Mouse (Mus musculus): ENCODE measurements around the gene Cdr1. TPM values are rescaled to one million over a fixed set of nuclear protein-coding genes. Genes with fewer than 3 reads are reported as not detected.

Gene Cdr1
- total RNA-seq (2021): not detected
- long read RNA-seq, experiment 1: 0 reads
- long read RNA-seq, experiment 2: 0 reads

GRCm38 (mm10) chrX:61185458-61185857 is at the start of gene Cdr1:
TSS of gene Cdr1 (minus strand) at chrX:61185558.
- no peak for DNase-seq (ENCODE audit: low spot score in 2 of 2)

DNA sequence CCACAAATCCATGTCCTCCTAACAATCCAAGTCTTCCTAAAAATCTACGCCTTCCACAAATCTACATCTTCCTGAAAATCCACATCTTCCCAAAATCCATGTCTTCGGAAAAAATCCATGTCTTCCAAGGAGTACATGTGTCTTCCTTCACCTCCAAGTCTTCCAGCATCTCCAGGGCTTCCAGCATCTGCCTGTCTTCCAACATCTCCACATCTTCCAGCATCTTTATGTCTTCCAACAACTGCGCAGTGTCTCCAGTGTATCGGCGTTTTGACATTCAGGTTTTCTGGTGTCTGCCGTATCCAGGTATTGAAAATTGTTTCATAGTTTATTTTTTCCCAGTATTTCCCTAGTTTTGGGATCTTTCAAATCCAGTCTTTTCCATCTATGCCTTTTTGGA is 511 bp upstream of the Cdr1 start:
- no peak for DNase-seq (ENCODE audit: low spot score in 2 of 2)

- no peak for DNase-seq (ENCODE audit: low spot score in 2 of 2)
Observed at GRCm38 (mm10) chrX:61166519-61166918, 18.8 kb downstream of the Cdr1 start.

DNA sequence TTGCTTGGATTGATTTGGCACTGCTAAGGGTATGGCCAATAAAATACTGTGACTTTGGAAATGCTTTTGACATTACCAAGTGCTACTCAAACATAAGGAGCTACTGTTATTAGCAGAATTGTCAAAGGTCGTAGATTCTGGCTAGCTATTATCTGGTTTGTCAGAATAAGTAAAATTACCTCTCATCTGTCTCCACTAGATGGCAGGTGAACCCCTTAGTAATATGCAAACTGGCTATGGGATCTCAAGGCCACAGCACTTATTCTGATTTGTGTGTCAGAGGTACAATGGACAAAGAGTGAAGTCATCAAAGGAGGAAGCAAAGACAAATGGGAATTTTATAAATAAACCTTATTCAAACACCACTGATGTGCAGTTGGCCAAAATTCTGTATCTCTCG is 24.1 kb downstream of the Cdr1 start:
- DNase-seq (ENCODE audit: low spot score in 2 of 2): no peak

- DNase-seq (ENCODE audit: low spot score in 2 of 2): no peak
Observed at GRCm38 (mm10) chrX:61154657-61155256, 30.6 kb downstream of the Cdr1 start.

DNA sequence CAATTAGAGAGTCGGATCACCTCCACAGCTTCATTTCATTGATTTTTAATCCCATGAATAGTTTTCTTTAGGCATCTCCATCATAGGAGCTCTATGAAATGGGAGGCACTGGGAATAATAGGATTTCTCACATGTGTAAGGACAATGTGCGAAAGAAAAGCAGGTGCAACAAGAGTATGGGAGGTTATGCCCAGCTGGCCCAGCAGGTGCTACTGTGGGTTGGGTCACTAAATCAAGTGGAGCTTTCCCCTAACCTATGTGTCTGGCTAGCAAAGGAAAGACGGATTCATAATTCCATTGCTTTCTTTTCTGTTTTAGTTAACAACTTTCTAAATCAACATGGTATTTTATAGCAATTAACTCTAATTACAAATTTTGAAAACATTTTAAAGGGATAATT is 31.1 kb downstream of the Cdr1 start:
- no peak for DNase-seq (ENCODE audit: low spot score in 2 of 2)

DNA sequence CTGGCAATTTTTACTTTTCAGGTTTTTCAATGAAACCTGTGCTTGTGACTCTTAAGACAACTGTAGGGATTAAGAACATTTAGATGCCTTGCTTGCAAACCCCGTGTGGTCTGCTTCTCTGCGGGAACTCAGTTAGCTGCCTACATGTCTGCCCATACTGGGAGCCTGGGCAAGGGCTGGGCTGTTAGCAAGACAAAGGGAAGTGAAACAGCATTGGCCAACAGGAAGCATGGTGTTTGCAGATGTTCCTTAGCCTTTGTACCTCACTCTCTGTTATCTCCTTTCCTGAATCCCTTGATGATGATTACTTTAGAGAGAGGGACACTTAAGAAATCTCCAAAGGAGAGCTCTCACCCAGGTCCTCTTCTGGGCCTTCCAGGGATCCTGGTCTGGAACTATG is 38.8 kb downstream of the Cdr1 start:
- DNase-seq (ENCODE audit: low spot score in 2 of 2): no peak

DNA sequence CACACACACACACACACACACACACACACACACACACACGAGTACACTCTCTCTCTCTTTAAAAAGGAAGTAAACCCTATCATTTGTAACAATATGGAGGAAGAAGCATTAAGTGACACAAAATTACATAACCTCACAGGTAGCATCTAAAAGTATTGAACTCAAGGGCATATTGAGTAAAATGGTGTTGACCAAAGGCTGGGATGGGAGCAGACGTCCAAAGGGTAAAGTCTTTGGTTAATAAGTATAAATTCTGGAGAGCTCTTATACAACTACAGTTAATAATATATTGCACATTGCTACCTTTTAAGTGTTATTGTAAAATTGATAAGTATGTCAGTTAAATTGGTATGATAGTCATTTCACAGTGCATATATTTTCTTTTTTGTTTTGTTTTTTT is 39.9 kb downstream of the Cdr1 start:
- DNase-seq (ENCODE audit: low spot score in 2 of 2): no peak

- no peak for DNase-seq (ENCODE audit: low spot score in 2 of 2)
Observed at GRCm38 (mm10) chrX:61134592-61134991, 50.8 kb downstream of the Cdr1 start.

Small RNAs within 50 kb of the gene (microRNA-seq; reads per million reads assigned to microRNA genes)
- not detected for gene Gm24396
